Mouse (Mus musculus) CH12.LX (cell line): ENCODE data around the gene Pla2g10.
"Not testable (repeated sequence)": the region's sequence is repeated elsewhere in the genome, so short reads cannot be mapped to it uniquely, and the experiment has no call there.

Experiments
- CTCF ChIP-seq, 2 experiments: IDR thresholded peaks in 1 of 2; conservative IDR thresholded peaks in 1 of 2; 2 replicates each; pipeline ENCODE4 v1.5.1; 2011 to 2012; ENCODE audit warnings: low read depth in 2 of 2, low read length in 2 of 2, improper control_type of control experiment in 1 of 2, inconsistent platforms in 1 of 2, mild to moderate bottlenecking in 1 of 2, moderate library complexity in 1 of 2
- JUN ChIP-seq: IDR thresholded peaks from 2 replicates; pipeline ENCODE4 v1.6.1; 2011; ENCODE audit warnings: low read depth, mild to moderate bottlenecking, low read length, improper control_type of control experiment, moderate library complexity; ENCODE audit not compliant: insufficient read depth
- POLR2A ChIP-seq: IDR thresholded peaks from 2 replicates; pipeline ENCODE4 v1.6.1; 2011; ENCODE audit warnings: low read depth, mild to moderate bottlenecking, improper control_type of control experiment, low read length
- RAD21 ChIP-seq: IDR thresholded peaks from 2 replicates; pipeline ENCODE4 v1.6.1; 2011; ENCODE audit warnings: low read depth, mild to moderate bottlenecking, low read length, improper control_type of control experiment, moderate library complexity

DNA sequence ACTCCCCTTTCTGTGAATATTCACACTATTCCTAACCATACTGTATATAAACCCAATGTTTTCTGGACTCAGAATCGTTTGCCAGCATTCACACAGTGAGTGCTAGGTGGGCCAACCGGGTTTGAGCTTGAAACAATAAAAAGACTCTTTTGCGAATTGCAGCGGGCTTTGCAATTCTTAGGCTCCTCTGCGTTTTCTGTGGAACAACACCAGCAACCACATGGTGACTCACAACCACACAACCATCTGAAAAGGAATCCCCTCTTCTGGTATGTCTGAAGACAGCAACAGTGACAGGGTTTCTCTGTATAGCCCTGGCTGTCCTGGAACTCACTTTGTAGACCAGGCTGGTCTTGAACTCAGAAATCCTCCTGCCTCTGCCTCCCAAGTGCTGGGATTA is 41.3 kb upstream of the Pla2g10 start:
- TF ChIP-seq JUN; RAD21; CTCF (conservative IDR thresholded peaks at IDR 0.05 in 1 of 2, IDR thresholded peaks at IDR 0.05 in 1 of 2; ENCODE audit: low read depth in 2 of 2, low read length in 2 of 2); POLR2A: not testable (repeated sequence)
